Mouse (Mus musculus) limb, embryonic 14.5 days (tissue): ENCODE measurements around the gene Fasl. TPM values are rescaled to one million over a fixed set of nuclear protein-coding genes. Genes with fewer than 3 reads are reported as not detected.

Experiments used
- ATAC-seq: fragments of 200-750 bp; cut with Nextera tagmentation; 2 replicates; pipeline ENCODE4 v1.8.0; 2017; ENCODE audit warnings: low read depth, moderate number of reproducible peaks, moderate TSS enrichment; ENCODE audit not compliant: low FRiP score
- DNase-seq: peaks from one replicate; pipeline ENCODE4 v3.0.0-alpha.2; 2015; ENCODE audit warnings: low spot score
- H3K27ac ChIP-seq: fragments of 300-500 bp; sonication (generic); replicated peaks from 2 replicates; pipeline ENCODE4 v1.5.1; 2014; ENCODE audit warnings: low read depth, mild to moderate bottlenecking, low read length, moderate library complexity, mixed read lengths
- H3K27me3 ChIP-seq: fragments of 300-500 bp; sonication (generic); 2 replicates; pipeline ENCODE4 v1.6.1; 2014; ENCODE audit warnings: low read length, mixed read lengths; ENCODE audit not compliant: control insufficient read depth, insufficient read depth
- H3K36me3 ChIP-seq: fragments of 300-500 bp; sonication (generic); 2 replicates; pipeline ENCODE4 v1.6.1; 2014; ENCODE audit warnings: mild to moderate bottlenecking, low read length, moderate library complexity, mixed read lengths; ENCODE audit not compliant: control insufficient read depth, insufficient read depth
- H3K4me1 ChIP-seq: fragments of 300-500 bp; sonication (generic); 2 replicates; pipeline ENCODE4 v1.6.1; 2014; ENCODE audit warnings: antibody characterized with exemption, low read length, mixed read lengths; ENCODE audit not compliant: control insufficient read depth, insufficient read depth
- H3K4me2 ChIP-seq: fragments of 300-500 bp; sonication (generic); replicated peaks from 2 replicates; pipeline ENCODE4 v1.6.1; 2014; ENCODE audit warnings: low read depth, mild to moderate bottlenecking, low read length, moderate library complexity; ENCODE audit not compliant: severe bottlenecking
- H3K4me3 ChIP-seq: fragments of 300-500 bp; sonication (generic); replicated peaks from 2 replicates; pipeline ENCODE4 v1.5.1; 2014; ENCODE audit warnings: low read length
- H3K9ac ChIP-seq: fragments of 300-500 bp; sonication (generic); 2 replicates; pipeline ENCODE4 v1.6.1; 2014; ENCODE audit warnings: mild to moderate bottlenecking, low read depth, low read length, moderate library complexity; ENCODE audit not compliant: severe bottlenecking
- H3K9me3 ChIP-seq: fragments of 300-500 bp; sonication (generic); 2 replicates; pipeline ENCODE4 v1.6.1; 2016; ENCODE audit warnings: low read length; ENCODE audit not compliant: control insufficient read depth
- POLR2A ChIP-seq: fragments of 200-500 bp; IDR thresholded peaks from 2 replicates; pipeline ENCODE4 v1.8.0; 2012; ENCODE audit warnings: inconsistent platforms, mild to moderate bottlenecking, moderate library complexity, borderline replicate concordance; ENCODE audit not compliant: insufficient read depth, insufficient read length; ENCODE audit errors: extremely low read depth
- WGBS: fragments of 180-500 bp; shearing (Covaris S2); extraction: QIAGEN DNeasy Blood & Tissue Kit; methylation state at CpG from one replicate; pipeline ENCODE4 v1.1.7; 2014; 5-methylcytosine and 5-hydroxymethylcytosine counted together
- polyA plus RNA-seq, 2 experiments: library from polyadenylated mRNA; depleted of rRNA in 1 of 2; stranded (reverse) in 1 of 2; unstranded in 1 of 2; fragments of >200 nt; fragmentation: Nextera tagmentation in 1 of 2; extraction: Ambion mirVana in 1 of 2; gene quantifications; 2 replicates each; pipeline versions ENCODE4 v1.2.1 to v1.2.3; 2012 to 2014

Fasl gene
- polyA plus RNA-seq, 2 experiments, result 0.03 TPM; not detected in 1

DNA sequence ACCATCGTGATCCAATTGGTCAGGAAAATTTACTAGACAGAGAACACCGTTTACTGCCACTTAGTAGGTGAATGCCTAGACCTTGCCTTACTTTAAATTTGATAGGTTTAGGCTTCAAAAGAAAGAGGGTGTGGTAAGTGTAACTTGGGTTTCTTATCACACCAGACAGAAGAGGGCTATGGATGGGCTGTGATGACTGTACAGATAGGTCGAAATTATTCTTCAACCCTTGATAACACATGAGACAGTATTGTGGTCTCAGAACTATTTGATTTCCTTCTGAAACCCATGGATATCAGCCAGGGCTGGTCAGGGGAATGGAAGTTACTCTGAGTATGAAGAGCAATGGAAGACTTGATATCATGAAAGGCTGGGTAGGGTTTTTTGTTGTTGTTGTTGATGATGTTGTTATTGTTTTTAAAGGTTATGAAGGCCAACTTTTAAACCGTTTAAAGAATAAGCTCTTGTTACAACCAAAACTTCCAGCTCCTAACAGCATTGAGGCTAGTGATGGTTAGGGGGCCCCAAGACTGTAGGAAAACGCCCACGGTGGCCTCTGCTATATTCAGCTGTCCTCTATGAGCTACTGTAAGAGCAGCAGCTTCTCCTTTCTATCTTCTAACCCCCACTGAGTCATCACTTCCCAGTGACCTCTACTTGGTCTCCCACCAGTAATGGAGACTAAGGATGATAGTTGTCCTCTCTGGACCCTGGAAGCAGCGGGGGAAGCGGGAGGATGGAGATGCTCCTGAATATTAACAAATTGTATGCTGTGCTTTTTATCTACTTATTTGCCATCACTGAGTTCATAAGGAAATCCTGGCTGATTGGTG, 3.8 kb upstream of the Fasl start:
- no peak for TF ChIP-seq POLR2A
- Histone ChIP-seq H3K4me2 (no peak overlapping the region), H3K9me3 (no peaks in the 10 kb centered on the region), H3K4me1 (no peaks in the 10 kb centered on the region), H3K9ac (no peak overlapping the region), H3K27ac (no peak overlapping the region), H3K27me3 (no peaks in the 10 kb centered on the region), H3K36me3 (no peaks in the 10 kb centered on the region), H3K4me3 (no peak overlapping the region)
- DNase-seq, result no peak
- WGBS, result 83% methylated on average over 8 of the region's 8 CpGs
- no peak for ATAC-seq

DNA sequence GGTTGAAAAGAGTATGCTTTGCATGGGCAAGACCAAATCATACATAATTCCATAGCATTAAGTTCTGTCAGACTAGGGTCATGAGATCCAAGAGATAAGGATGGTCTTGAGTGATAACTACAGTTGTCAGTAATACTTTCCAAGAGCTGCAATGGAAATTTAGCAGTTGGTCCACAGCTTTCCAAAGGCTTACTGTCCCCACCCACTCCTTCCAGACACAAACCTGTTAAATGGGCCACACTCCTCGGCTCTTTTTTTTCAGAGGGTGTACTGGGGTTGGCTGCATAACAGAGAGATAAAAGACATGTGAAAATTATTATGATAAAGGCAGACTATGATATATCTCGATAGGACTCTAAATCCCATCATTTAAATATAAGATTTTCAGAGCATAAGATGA, 5.6 kb downstream of the Fasl start:
- 77% methylated on average over 2 of the region's 2 CpGs for WGBS
- TF ChIP-seq POLR2A, result no peak
- no peak for ATAC-seq
- H3K9me3 ChIP-seq, result no peaks in the 10 kb centered on the region
- no peak overlapping the region for H3K4me3 ChIP-seq
- no peak overlapping the region for H3K27ac ChIP-seq
- no peaks in the 10 kb centered on the region for H3K36me3 ChIP-seq
- DNase-seq, result no peak
- no peak overlapping the region for H3K9ac ChIP-seq
- H3K4me1 ChIP-seq, result no peaks in the 10 kb centered on the region
- H3K27me3 ChIP-seq, result no peaks in the 10 kb centered on the region
- no peak overlapping the region for H3K4me2 ChIP-seq

DNA sequence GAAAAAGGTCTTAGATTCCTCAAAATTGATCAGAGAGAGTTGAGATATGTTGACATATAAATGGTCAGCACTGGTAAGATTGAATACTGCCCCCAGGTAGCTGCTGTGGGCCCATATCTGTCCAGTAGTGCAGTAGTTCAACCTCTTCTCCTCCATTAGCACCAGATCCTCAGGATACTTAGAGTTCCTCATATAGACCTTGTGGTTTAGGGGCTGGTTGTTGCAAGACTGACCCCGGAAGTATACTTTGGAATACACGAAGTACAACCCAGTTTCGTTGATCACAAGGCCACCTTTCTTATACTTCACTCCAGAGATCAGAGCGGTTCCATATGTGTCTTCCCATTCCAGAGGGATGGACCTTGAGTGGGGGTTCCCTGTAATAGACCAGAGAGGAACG, 6.7 kb downstream of the Fasl start:
- Histone ChIP-seq H3K4me3 (no peak overlapping the region), H3K27ac (no peak overlapping the region), H3K27me3 (no peaks in the 10 kb centered on the region), H3K36me3 (no peaks in the 10 kb centered on the region), H3K4me1 (no peaks in the 10 kb centered on the region), H3K9me3 (no peaks in the 10 kb centered on the region), H3K9ac (no peak overlapping the region), H3K4me2 (no peak overlapping the region)
- no peak for TF ChIP-seq POLR2A
- 90% methylated on average over 5 of the region's 5 CpGs for WGBS
- ATAC-seq (no peak), DNase-seq (no peak)

DNA sequence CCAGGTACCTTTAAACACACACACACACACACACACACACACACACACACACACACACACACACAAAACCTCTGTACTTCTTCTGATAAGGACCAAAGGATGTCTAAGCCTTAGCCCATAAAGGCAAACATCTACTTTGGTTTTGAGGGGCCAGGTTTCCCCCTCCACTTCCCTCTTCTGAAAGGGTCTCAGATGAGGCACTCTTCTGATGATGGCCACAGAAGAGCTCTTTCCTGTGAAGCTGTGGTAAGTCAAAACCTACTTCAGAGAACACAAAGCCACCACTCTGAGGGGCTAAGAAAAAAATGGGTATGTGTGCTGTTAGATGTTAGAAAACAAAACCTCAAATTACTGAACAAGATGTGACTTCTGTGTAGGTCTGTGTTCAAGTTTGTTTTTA, 9.2 kb downstream of the Fasl start:
- no peak overlapping the region for H3K27ac ChIP-seq
- no peaks in the 10 kb centered on the region for H3K36me3 ChIP-seq
- no peaks in the 10 kb centered on the region for H3K27me3 ChIP-seq
- no peak overlapping the region for H3K4me3 ChIP-seq
- no peaks in the 10 kb centered on the region for H3K4me1 ChIP-seq
- H3K9ac ChIP-seq, result no peak overlapping the region
- H3K4me2 ChIP-seq, result no peak overlapping the region
- H3K9me3 ChIP-seq, result no peaks in the 10 kb centered on the region
- ATAC-seq (no peak), DNase-seq (no peak)
- TF ChIP-seq POLR2A, result no peak

DNA sequence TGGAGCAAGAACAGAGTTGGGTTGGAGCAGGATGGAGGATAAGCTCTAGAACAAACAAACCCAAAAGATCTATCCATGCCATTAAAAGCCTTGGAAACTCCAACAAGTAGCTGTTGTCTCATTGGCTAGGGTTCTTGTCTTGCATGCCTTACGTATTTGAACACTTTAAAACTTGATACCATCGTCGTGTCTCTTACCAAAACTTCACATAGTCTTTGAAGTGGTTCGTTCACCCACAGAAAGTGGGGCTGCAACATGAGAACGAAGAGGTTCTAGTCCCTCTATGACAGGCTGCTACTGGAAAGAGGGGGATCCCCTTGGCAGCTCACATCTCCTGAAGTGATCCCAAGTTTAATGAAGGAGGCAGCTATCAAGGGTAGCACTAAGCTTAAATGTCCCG, 13.1 kb downstream of the Fasl start:
- no peak overlapping the region for H3K4me2 ChIP-seq
- H3K9ac ChIP-seq, result no peak overlapping the region
- no peaks in the 10 kb centered on the region for H3K9me3 ChIP-seq
- DNase-seq (no peak), ATAC-seq (no peak)
- no peak overlapping the region for H3K4me3 ChIP-seq
- no peak for TF ChIP-seq POLR2A
- H3K4me1 ChIP-seq, result no peaks in the 10 kb centered on the region
- H3K27ac ChIP-seq, result no peak overlapping the region
- H3K27me3 ChIP-seq, result no peaks in the 10 kb centered on the region
- no peaks in the 10 kb centered on the region for H3K36me3 ChIP-seq
- 74% methylated on average over 6 of the region's 6 CpGs for WGBS

DNA sequence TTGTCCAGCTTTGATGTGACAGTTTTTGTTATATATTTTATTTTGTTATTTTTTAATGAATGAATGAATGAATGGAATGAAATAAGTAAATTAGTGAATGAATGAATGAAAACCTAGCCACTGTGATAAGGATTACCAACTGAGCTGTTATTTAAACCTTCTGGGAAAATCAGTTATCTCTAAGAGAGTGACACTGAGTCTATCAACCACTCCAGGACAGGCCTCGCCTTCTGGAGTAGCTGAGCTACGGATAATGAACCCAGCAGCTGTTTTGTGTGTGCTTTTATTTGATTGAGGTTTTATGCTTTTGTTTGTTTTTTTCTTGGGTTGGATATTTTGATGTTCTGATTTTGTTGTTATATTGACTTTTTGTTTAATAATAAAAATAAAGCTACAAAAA, 17.0 kb downstream of the Fasl start:
- Histone ChIP-seq H3K4me1 (no peaks in the 10 kb centered on the region), H3K27me3 (no peaks in the 10 kb centered on the region), H3K27ac (no peak overlapping the region), H3K4me3 (no peak overlapping the region), H3K9ac (no peak overlapping the region), H3K4me2 (no peak overlapping the region), H3K9me3 (no peaks in the 10 kb centered on the region), H3K36me3 (no peaks in the 10 kb centered on the region)
- ATAC-seq (no peak), DNase-seq (no peak)
- no peak for TF ChIP-seq POLR2A
- 83% methylated on average over 2 of the region's 2 CpGs for WGBS
